Mouse (Mus musculus) kidney, postnatal 14 days (tissue): Measurements from ENCODE around the gene Ppp1r16b.

Experiments
- DNase-seq: peaks from one replicate; pipeline ENCODE4 v3.0.0; 2022; ENCODE audit warnings: mixed read lengths

Ppp1r16b gene

GRCm38 (mm10) chr2:158771066-158771763, 106.0 kb downstream of the Ppp1r16b start:
- DNase-seq: no peak

DNA sequence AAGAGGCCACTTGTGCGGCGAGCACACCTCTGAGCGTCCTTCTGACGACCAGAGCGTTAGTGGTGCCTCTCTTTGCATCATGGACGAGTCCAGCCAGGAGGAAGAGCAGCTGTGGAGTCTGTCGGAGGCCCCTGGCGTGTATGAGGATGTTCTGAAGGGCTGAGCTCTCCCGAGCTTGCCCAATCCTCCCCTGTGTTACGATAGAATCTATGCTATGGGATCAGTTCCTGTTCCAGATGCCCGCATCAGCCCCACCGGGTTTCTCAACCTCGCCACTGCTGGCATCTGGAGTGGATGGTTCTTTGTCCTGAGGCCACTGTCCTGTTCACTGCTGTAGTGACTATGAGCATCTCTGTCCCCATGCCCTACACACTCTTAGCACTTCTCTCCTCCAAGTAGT, 107.6 kb downstream of the Ppp1r16b start:
- DNase-seq: no peak

GRCm38 (mm10) chr2:158774886-158775285, 109.7 kb downstream of the Ppp1r16b start:
- no peak for DNase-seq

DNA sequence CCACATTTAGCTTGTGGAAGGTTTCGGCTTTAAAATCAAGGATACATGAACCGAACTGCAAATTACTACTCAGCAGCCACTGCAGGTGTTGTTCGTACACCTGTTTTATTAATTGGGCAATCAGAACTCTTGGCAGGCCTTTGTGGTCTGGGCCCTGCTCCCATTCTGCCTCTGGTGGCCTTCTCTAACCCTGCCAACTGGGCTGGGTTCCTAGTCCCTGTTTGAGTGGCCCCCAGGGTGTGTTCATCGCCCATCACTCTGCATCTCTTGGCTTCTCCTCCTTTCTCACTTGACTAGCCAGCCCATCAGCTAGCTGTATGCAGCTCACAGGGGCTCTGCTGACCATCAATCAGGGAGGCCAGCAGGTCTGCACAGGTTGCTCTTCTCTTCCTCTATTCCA, 111.5 kb downstream of the Ppp1r16b start:
- DNase-seq: no peak

GRCm38 (mm10) chr2:158777490-158777889, 112.3 kb downstream of the Ppp1r16b start:
- DNase-seq: no peak

GRCm38 (mm10) chr2:158778349-158778748, 113.2 kb downstream of the Ppp1r16b start:
- DNase-seq: no peak

- no peak for DNase-seq
These were observed 115.9 kb downstream of the Ppp1r16b start for GRCm38 (mm10) chr2:158781126-158781525.

DNA sequence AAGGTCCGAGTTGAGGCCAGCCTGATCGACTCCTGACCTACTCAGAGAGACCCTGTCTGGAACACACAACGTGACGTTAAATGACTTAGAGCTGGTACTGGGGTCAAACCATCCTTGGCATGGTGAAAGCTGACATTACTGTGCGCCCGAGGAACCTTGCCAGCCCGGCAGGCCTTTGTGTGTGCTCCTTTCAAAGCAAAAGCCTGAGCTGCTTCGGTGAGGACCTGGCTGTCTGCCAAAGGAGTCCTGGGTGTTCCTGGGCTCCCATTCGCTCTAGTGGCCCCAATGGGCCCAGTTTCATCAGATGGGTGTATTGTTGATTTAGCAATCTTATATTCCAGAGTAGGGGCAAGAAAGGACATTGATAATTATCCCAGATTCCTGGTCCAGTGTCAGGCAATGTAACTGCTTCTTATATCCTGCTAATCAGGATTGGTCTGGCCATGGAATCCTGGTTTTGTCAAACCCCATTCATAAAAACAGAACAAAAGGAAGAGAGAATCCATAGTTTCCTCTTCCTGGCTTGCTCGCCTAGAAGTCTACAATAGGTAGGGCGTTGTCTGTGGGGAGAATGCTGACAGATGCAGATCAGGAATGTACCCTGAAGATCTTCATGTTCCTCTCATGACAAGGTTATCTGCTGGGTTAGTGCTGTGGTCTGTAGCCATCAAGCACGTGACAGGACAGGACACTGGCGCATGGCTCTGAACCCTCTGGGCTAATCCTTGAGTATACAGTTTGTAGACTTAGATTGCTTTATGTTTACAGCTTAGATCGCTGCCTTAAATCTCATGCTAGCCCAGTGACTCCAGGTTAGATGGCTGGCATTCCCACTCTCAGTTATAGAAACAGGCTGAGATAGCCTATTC, 122.0 kb downstream of the Ppp1r16b start:
- DNase-seq: peak; percentile 29

DNA sequence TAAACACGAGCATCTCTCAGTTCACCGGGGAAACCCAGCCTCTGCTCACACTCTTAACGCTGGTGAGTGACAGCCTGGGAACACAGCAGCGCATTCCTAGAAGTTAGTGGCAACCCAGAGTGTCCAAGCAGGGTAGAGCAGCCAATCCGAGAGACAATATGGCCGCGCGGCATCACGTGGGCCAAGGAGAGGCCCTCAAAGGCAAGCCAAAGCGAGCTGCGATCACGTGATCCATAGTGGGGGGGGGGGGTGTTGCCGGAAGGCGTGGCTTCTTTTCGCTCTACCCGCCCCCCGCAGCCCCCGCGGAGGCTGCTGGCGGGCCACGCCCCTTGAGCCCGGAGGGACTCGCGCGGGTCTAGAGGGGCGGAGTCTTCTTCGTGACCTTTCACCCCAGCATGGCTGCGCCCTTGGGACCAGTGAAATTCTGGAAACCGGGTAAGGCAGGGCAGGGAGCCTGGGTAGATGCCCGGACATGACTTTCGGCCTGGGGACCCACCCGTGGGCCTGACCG, 129.4 kb downstream of the Ppp1r16b start, which contains the start of gene Dhx35:
Dhx35 (plus strand) TSS at position 314 of the 511 bp plus-strand sequence.
- peak; percentile 95 for DNase-seq

GRCm38 (mm10) chr2:158795043-158795442, 129.8 kb downstream of the Ppp1r16b start:
- DNase-seq: no peak

DNA sequence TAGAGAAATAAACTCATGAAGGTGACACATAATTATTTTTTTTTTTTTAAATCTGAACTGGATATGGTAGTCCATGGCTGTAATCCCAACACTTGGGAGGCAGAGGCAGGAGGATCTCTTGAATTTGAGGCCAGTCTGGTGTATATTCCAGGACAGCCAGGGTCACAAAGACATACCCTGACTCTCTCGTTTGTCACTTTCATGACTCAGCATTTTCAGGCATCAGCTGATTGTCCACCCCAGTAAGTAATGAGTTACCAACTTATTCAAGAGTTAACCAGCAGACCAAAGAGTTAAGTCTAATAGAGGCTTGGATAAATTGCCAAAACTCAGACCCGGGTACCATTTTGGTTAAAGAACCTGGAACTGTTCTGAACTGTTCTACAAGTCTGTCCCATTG, 130.7 kb downstream of the Ppp1r16b start:
- no peak for DNase-seq

DNA sequence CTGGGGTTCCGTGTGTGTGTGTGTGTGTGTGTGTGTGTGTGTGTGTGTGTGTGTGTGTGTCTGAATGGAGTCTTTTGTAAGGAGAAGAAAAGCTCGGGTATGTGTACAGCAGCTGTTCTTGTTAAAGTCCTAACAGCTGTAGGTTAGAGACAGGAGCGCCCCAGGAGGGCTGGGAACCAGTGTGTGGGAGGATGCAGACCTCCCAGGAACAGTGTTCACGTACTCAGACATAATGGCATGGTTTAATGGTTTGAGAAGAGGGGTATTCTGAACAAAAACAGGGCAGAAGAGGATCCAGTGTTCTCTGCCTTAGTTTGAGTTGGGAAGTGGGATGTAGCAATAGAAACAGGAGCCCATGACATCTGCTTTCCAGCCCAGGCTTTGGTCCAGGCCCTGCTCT, 134.1 kb downstream of the Ppp1r16b start:
- no peak for DNase-seq

- DNase-seq: no peak
These were observed 135.6 kb downstream of the Ppp1r16b start for GRCm38 (mm10) chr2:158800788-158801187.

- no peak for DNase-seq
These were observed 138.4 kb downstream of the Ppp1r16b start for GRCm38 (mm10) chr2:158803575-158803974.

DNA sequence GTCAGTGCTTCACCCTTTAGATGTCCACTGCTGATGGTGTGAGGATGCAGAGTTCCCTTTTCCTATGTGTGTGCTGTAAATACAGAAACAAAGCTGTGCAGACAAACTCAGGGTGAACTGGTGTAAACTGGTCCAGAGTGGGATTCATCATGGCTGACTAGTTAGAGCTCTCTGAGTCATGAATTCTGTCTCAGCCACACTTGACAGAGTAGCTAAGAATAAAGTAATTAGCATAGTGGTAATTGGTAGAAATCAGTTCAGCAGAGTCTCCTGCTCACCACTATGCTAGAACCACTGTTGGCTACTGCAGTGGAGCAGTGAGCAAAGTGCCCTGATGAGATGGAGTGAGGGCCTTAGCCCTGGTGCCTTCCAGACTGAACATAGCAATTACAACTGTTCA, 150.5 kb downstream of the Ppp1r16b start:
- no peak for DNase-seq
